Mouse (Mus musculus) embryonic facial prominence, embryonic 12.5 days (tissue): ENCODE measurements around the gene Clcn6. TPM values are rescaled to one million over a fixed set of nuclear protein-coding genes. Genes with fewer than 3 reads are reported as not detected.
A peak's percentile ranks its signal among the peaks of the same experiment; 100 is the strongest.

ENCODE experiments used
- ATAC-seq: fragments of 200-750 bp; cut with Nextera tagmentation; 2 replicates; pipeline ENCODE4 v1.8.0; 2017; ENCODE audit not compliant: insufficient number of reproducible peaks, insufficient read depth, low FRiP score, low TSS enrichment
- H3K27ac ChIP-seq: fragments of 300-500 bp; sonication (generic); 2 replicates; pipeline ENCODE4 v1.5.1; 2016; ENCODE audit warnings: mild to moderate bottlenecking
- H3K27me3 ChIP-seq: fragments of 300-500 bp; sonication (generic); 2 replicates; pipeline ENCODE4 v1.6.1; 2016; ENCODE audit warnings: mild to moderate bottlenecking, moderate library complexity
- H3K36me3 ChIP-seq: fragments of 300-500 bp; sonication (generic); 2 replicates; pipeline ENCODE4 v1.6.1; 2016; ENCODE audit warnings: mild to moderate bottlenecking
- H3K4me1 ChIP-seq: fragments of 300-500 bp; sonication (generic); 2 replicates; pipeline ENCODE4 v1.6.1; 2016
- H3K4me2 ChIP-seq: fragments of 300-500 bp; sonication (generic); replicated peaks from 2 replicates; pipeline ENCODE4 v1.6.1; 2016; ENCODE audit warnings: mild to moderate bottlenecking, moderate library complexity
- H3K4me3 ChIP-seq: fragments of 300-500 bp; sonication (generic); 2 replicates; pipeline ENCODE4 v1.5.1; 2016; ENCODE audit warnings: mild to moderate bottlenecking
- H3K9ac ChIP-seq: fragments of 300-500 bp; sonication (generic); 2 replicates; pipeline ENCODE4 v1.6.1; 2016; ENCODE audit warnings: mild to moderate bottlenecking, moderate library complexity
- H3K9me3 ChIP-seq: fragments of 300-500 bp; sonication (generic); 2 replicates; pipeline ENCODE4 v1.6.1; 2016; ENCODE audit warnings: mild to moderate bottlenecking, moderate library complexity
- WGBS: fragments of 180-500 bp; shearing (Covaris S2); methylation state at CpG from one replicate; pipeline ENCODE4 v1.1.7; 2016; 5-methylcytosine and 5-hydroxymethylcytosine counted together
- polyA plus RNA-seq: library from polyadenylated mRNA; unstranded; fragments of >200 nt; fragmentation: Nextera tagmentation; extraction: Ambion mirVana; gene quantifications from 2 replicates; pipeline ENCODE4 v1.2.1, GENCODE M21; 2016

Clcn6 gene
- polyA plus RNA-seq, 1 experiment from 2014 or later: 10.5 TPM

- no peaks in the 10 kb centered on the region for H3K9me3 ChIP-seq
- H3K4me1 ChIP-seq: peaks cover 21% of the 10 kb centered on the region
- WGBS: 80% methylated on average over 3 of the region's 3 CpGs
- no peak overlapping the region for H3K9ac ChIP-seq
- no peak overlapping the region for H3K4me3 ChIP-seq
- no peak overlapping the region for H3K27ac ChIP-seq
- peaks cover 32% of the 10 kb centered on the region for H3K36me3 ChIP-seq
- no peak overlapping the region for H3K4me2 ChIP-seq
- no peak for ATAC-seq
- H3K27me3 ChIP-seq: no peaks in the 10 kb centered on the region
Measured at GRCm38 (mm10) chr4:148035440-148035839, 3.2 kb downstream of the Clcn6 start.

- no peak overlapping the region for H3K9ac ChIP-seq
- H3K36me3 ChIP-seq: peaks cover 38% of the 10 kb centered on the region
- H3K9me3 ChIP-seq: no peaks in the 10 kb centered on the region
- H3K4me3 ChIP-seq: no peak overlapping the region
- no peak overlapping the region for H3K27ac ChIP-seq
- WGBS: 75% methylated on average over 7 of the region's 7 CpGs
- peaks cover 10% of the 10 kb centered on the region for H3K4me1 ChIP-seq
- no peak for ATAC-seq
- no peaks in the 10 kb centered on the region for H3K27me3 ChIP-seq
- H3K4me2 ChIP-seq: no peak overlapping the region
Measured at GRCm38 (mm10) chr4:148033858-148034410, 4.7 kb downstream of the Clcn6 start.

DNA sequence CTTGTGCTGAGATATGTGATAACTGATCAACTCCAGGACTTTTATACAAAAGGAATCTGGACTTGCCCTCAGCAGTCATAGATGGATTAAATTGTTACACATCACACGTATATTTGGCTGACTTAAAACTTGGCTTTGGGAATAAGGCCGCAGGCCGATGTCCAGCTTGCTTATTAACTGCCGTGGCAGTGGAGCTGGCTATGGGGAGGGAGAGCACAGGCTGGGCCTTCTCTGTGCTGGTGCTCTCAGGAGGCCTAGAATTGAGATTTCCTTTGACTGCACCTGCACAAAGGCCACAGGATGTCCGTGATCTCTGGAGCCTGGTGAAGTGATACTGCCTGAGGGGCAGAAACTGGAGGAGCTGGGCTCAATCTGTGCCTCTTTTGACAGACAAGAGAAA, 8.1 kb downstream of the Clcn6 start:
- H3K4me1 ChIP-seq: no peaks in the 10 kb centered on the region; the same call in 1 of the 2 replicates
- ATAC-seq: no peak
- H3K27ac ChIP-seq: no peak overlapping the region
- 77% methylated on average over 5 of the region's 5 CpGs for WGBS
- no peak overlapping the region for H3K4me2 ChIP-seq
- peaks cover 57% of the 10 kb centered on the region for H3K36me3 ChIP-seq
- H3K4me3 ChIP-seq: no peak overlapping the region
- no peaks in the 10 kb centered on the region for H3K27me3 ChIP-seq
- no peak overlapping the region for H3K9ac ChIP-seq
- H3K9me3 ChIP-seq: no peaks in the 10 kb centered on the region

DNA sequence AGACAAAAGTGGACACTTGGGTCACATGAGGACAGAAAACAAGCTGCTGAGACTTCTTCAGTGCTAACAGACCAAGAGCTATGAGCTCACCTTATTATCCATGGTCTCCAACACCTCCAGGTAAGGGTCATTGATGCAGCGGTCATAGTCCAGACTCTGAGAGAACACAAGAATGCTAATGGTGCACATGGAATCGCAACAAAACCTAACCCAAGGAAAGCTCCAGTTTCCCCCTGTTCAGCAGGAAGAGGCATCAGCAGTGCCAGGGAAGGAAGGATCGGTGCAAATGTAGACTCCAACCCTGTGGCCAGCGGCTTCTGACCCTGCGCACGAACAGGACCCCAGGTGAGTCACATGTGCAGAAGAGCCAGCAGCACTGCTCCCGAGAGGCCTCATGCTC, 9.3 kb downstream of the Clcn6 start:
- ATAC-seq: no peak
- 95% methylated on average over 7 of the region's 7 CpGs for WGBS
- H3K4me3 ChIP-seq: no peak overlapping the region
- H3K27me3 ChIP-seq: no peaks in the 10 kb centered on the region
- H3K27ac ChIP-seq: no peak overlapping the region
- H3K4me1 ChIP-seq: no peaks in the 10 kb centered on the region
- H3K36me3 ChIP-seq: peaks cover 58% of the 10 kb centered on the region
- no peak overlapping the region for H3K4me2 ChIP-seq
- no peaks in the 10 kb centered on the region for H3K9me3 ChIP-seq
- H3K9ac ChIP-seq: no peak overlapping the region

- Histone ChIP-seq H3K27ac (no peak overlapping the region), H3K27me3 (no peaks in the 10 kb centered on the region), H3K9me3 (no peaks in the 10 kb centered on the region), H3K9ac (no peak overlapping the region), H3K4me1 (peaks cover 2% of the 10 kb centered on the region; the same call in 1 of the 2 replicates), H3K4me2 (no peak overlapping the region), H3K4me3 (no peak overlapping the region), H3K36me3 (peaks cover 81% of the 10 kb centered on the region)
- no peak for ATAC-seq
- WGBS: 89% methylated on average over 3 of the region's 3 CpGs
Measured at GRCm38 (mm10) chr4:148024003-148024402, 14.6 kb downstream of the Clcn6 start.

DNA sequence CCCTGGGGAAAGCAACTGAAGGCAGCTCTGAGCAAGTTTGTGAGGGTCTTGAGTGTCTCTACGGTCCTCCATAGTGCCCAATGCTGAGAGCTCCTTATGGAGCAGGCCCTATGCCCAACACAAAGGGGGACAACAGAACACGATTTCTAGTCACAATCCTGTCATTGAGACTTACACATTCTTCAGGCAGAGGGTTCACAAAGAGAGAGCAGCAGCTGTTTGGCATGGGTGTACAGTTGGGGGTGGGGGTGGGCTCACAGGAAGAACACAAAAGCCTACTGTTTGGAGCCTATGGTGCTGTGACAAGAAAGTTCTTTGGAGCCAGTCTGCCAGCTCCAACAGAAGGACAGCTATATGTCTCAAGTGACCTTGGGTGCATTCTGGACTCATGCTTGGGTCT, 20.2 kb downstream of the Clcn6 start:
- Histone ChIP-seq H3K27me3 (no peaks in the 10 kb centered on the region), H3K36me3 (peaks cover 86% of the 10 kb centered on the region), H3K9me3 (no peaks in the 10 kb centered on the region), H3K4me2 (no peak overlapping the region), H3K9ac (0 out of 2 replicates have a peak overlapping the region, but pooled peaks have one; percentile 24), H3K27ac (peak overlapping the region; percentile 61; the same call in 1 of the 2 replicates), H3K4me3 (no peak overlapping the region), H3K4me1 (peaks cover 6% of the 10 kb centered on the region; the same call in 1 of the 2 replicates)
- 31% methylated on average over 2 of the region's 2 CpGs for WGBS
- ATAC-seq: no peak

DNA sequence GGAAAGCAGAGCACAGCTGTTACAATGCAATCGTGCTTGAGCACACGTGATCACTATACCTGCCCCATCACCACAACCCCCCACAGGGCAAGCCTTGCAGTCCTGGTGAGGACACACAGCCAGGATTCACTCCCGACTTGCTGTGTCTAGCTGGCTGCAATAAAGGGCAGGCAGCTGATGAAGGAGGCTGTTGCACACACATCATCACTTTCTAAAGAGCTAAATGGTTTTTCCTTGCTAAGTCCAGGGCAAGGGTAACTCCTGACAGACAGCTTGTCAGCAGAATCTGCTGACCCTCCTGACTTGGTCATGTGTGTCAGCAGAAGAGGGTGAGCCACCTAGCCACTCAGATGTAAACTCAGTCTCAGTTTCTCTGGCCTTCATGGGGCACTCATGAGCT, 21.6 kb downstream of the Clcn6 start:
- H3K36me3 ChIP-seq: peaks cover 86% of the 10 kb centered on the region
- H3K9me3 ChIP-seq: no peaks in the 10 kb centered on the region
- H3K27me3 ChIP-seq: no peaks in the 10 kb centered on the region
- no peak overlapping the region for H3K4me3 ChIP-seq
- H3K9ac ChIP-seq: no peak overlapping the region
- ATAC-seq: no peak
- H3K27ac ChIP-seq: no peak overlapping the region
- WGBS: 76% methylated on average over 3 of the region's 3 CpGs
- H3K4me1 ChIP-seq: peaks cover 6% of the 10 kb centered on the region; the same call in 1 of the 2 replicates
- no peak overlapping the region for H3K4me2 ChIP-seq

- 79% methylated on average over 10 of the region's 10 CpGs for WGBS
- Histone ChIP-seq H3K4me2 (no peak overlapping the region), H3K27ac (no peak overlapping the region), H3K27me3 (no peaks in the 10 kb centered on the region), H3K9me3 (no peaks in the 10 kb centered on the region), H3K4me3 (no peak overlapping the region), H3K4me1 (peaks cover 6% of the 10 kb centered on the region; the same call in 1 of the 2 replicates), H3K36me3 (peaks cover 93% of the 10 kb centered on the region), H3K9ac (no peak overlapping the region)
- no peak for ATAC-seq
Measured at GRCm38 (mm10) chr4:148015418-148015817, 23.2 kb downstream of the Clcn6 start.

DNA sequence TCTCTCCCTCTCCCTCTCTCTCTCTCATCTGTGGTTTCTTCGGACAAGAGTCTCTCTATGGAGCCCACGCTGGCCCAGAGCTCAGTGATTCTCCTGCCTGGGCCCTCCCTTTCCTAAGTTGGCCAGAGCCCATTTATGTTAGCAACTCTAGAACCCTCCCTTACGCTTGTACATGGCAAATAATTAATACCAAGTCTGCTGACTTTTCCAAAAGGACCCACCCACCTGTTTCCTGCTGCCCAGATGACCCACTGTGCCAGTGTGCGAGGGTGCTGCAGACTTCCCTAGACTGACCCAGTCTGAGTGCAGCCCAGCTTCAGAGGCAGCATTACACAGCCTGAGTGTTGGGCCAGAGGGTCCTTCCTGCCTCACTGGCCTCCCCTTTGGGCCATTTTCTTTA, 26.4 kb downstream of the Clcn6 start:
- Histone ChIP-seq H3K9me3 (no peaks in the 10 kb centered on the region), H3K27ac (no peak overlapping the region), H3K4me1 (no peaks in the 10 kb centered on the region), H3K27me3 (no peaks in the 10 kb centered on the region), H3K36me3 (peaks cover 97% of the 10 kb centered on the region), H3K4me2 (no peak overlapping the region), H3K4me3 (no peak overlapping the region), H3K9ac (no peak overlapping the region)
- no peak for ATAC-seq
- 94% methylated on average over 4 of the region's 4 CpGs for WGBS

GRCm38 (mm10) chr4:148011332-148011731, 27.3 kb downstream of the Clcn6 start:
- Histone ChIP-seq H3K27me3 (no peaks in the 10 kb centered on the region), H3K9me3 (no peaks in the 10 kb centered on the region), H3K4me2 (no peak overlapping the region), H3K36me3 (peaks cover 97% of the 10 kb centered on the region), H3K27ac (no peak overlapping the region), H3K4me3 (no peak overlapping the region), H3K4me1 (no peaks in the 10 kb centered on the region), H3K9ac (no peak overlapping the region)
- 58% methylated on average over 3 of the region's 3 CpGs for WGBS
- ATAC-seq: no peak

DNA sequence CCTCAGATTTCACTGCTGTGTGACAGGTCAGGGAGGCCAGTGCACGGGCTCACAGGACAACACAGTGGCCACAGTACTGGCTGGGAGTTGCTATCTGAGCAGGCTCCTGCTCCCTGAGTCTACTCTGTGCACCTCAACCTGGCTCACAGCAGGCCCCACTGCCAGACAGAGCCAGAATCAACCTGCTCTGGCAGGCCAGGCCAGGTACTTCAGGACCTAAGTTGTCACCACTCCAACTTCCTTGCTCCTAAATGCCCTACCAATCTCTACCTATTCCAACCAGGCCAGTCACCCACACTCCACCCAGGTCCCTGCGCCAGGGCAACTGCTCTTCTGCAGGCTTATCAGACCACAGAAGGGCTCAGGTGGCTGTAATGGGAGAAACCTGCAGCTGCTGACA, 29.0 kb downstream of the Clcn6 start:
- H3K27me3 ChIP-seq: no peaks in the 10 kb centered on the region
- H3K4me3 ChIP-seq: no peak overlapping the region
- H3K9ac ChIP-seq: no peak overlapping the region
- ATAC-seq: no peak
- 83% methylated on average over 2 of the region's 2 CpGs for WGBS
- H3K4me1 ChIP-seq: no peaks in the 10 kb centered on the region
- no peak overlapping the region for H3K27ac ChIP-seq
- H3K9me3 ChIP-seq: no peaks in the 10 kb centered on the region
- H3K4me2 ChIP-seq: no peak overlapping the region
- H3K36me3 ChIP-seq: peaks cover 99% of the 10 kb centered on the region

GRCm38 (mm10) chr4:148008412-148008811, 30.2 kb downstream of the Clcn6 start:
- peaks cover 91% of the 10 kb centered on the region for H3K36me3 ChIP-seq
- ATAC-seq: no peak

More at GRCm38 (mm10) chr4:148008412-148008811, 30.2 kb downstream of the Clcn6 start:
- Histone ChIP-seq H3K4me2 (no peak overlapping the region), H3K9ac (no peak overlapping the region), H3K9me3 (no peaks in the 10 kb centered on the region), H3K27ac (no peak overlapping the region), H3K4me3 (no peak overlapping the region), H3K27me3 (no peaks in the 10 kb centered on the region), H3K4me1 (no peaks in the 10 kb centered on the region)
- WGBS: 79% methylated on average over 4 of the region's 4 CpGs
